Mouse (Mus musculus) layer of hippocampus, postnatal 25 days (tissue): ENCODE results near the gene Olfr51. TPM values are rescaled to one million over a fixed set of nuclear protein-coding genes. Genes with fewer than 3 reads are reported as not detected.
"Not testable (repeated sequence)": the region's sequence is repeated elsewhere in the genome, so short reads cannot be mapped to it uniquely, and the experiment has no call there.

Experiments
- DNase-seq, 2 experiments: peaks; one replicate each; pipeline ENCODE4 v3.0.0; 2022; ENCODE audit warnings: mixed read lengths in 2 of 2, low spot score in 1 of 2; ENCODE audit errors: extremely low spot score in 1 of 2
- total RNA-seq, 2 experiments: library from RNA; stranded (reverse); gene quantifications; 2 replicates each; pipeline ENCODE4 v1.2.3; 2021

Olfr51 gene
- not detected for total RNA-seq

GRCm38 (mm10) chr11:51003296-51003695, at the start of gene Olfr51:
TSS of gene Olfr51 (plus strand) at chr11:51003596.
- DNase-seq = no peak

- no peak for DNase-seq
These were observed 49.7 kb upstream of the Olfr51 start, which contains the start of gene Prop1 for GRCm38 (mm10) chr11:50953665-50954064. TSS of gene Prop1 (minus strand) at chr11:50953765.

GRCm38 (mm10) chr11:50964886-50965285, 38.5 kb upstream of the Olfr51 start:
- no peak for DNase-seq

- DNase-seq = no peak
These were observed 37.2 kb upstream of the Olfr51 start, which contains the start of gene Olfr1378 for GRCm38 (mm10) chr11:50966230-50966629. TSS of gene Olfr1378 (plus strand) at chr11:50966530.

- DNase-seq = no peak
These were observed 26.2 kb upstream of the Olfr51 start for GRCm38 (mm10) chr11:50977216-50977615.

- no peak for DNase-seq
These were observed 21.7 kb upstream of the Olfr51 start, which contains the start of gene Olfr1377 for GRCm38 (mm10) chr11:50981667-50982066. TSS of gene Olfr1377 (plus strand) at chr11:50981967.

GRCm38 (mm10) chr11:51011821-51012220, 8.4 kb downstream of the Olfr51 start:
- DNase-seq = no peak

GRCm38 (mm10) chr11:51013936-51014335, 10.5 kb downstream of the Olfr51 start, which contains the start of gene Olfr54:
TSS of gene Olfr54 (plus strand) at chr11:51014236.
- DNase-seq = no peak

GRCm38 (mm10) chr11:51016341-51016740, 12.9 kb downstream of the Olfr51 start:
- no peak for DNase-seq

- DNase-seq = not testable (repeated sequence)
These were observed 23.4 kb downstream of the Olfr51 start for GRCm38 (mm10) chr11:51026811-51027210.

- not testable (repeated sequence) for DNase-seq
These were observed 26.0 kb downstream of the Olfr51 start for GRCm38 (mm10) chr11:51029381-51029780.

- DNase-seq = no peak
These were observed 26.8 kb downstream of the Olfr51 start for GRCm38 (mm10) chr11:51030225-51030624.

- peak; percentile 10 to 17 for DNase-seq
These were observed 29.5 kb downstream of the Olfr51 start for GRCm38 (mm10) chr11:51032851-51033250.

- DNase-seq = not testable (repeated sequence)
These were observed 30.7 kb downstream of the Olfr51 start for GRCm38 (mm10) chr11:51034141-51034540.

GRCm38 (mm10) chr11:51035951-51036350, 32.6 kb downstream of the Olfr51 start:
- DNase-seq = no peak

- DNase-seq = not testable (repeated sequence)
These were observed 41.4 kb downstream of the Olfr51 start for GRCm38 (mm10) chr11:51044776-51045175.

GRCm38 (mm10) chr11:51047809-51048208, 44.4 kb downstream of the Olfr51 start, which contains the start of gene Olfr1375:
TSS of gene Olfr1375 (plus strand) at chr11:51048109.
- not testable (repeated sequence) for DNase-seq

GRCm38 (mm10) chr11:51051678-51052077, 48.3 kb downstream of the Olfr51 start:
- DNase-seq = no peak

GRCm38 (mm10) chr11:51053230-51053629, 49.8 kb downstream of the Olfr51 start:
- peak in 1 of 2 experiments; percentile 11 for DNase-seq

- peak; percentile 44 to 63 for DNase-seq
These were observed 55.8 kb downstream of the Olfr51 start, which contains the start of gene Zfp354a for GRCm38 (mm10) chr11:51059151-51059571. TSS of gene Zfp354a (plus strand) at chr11:51059257.
